Mouse (Mus musculus): ENCODE results near the gene Fndc3b. TPM values are rescaled to one million over a fixed set of nuclear protein-coding genes. Genes with fewer than 3 reads are reported as not detected.

The Fndc3b gene
- total and polyA plus RNA-seq, 3 experiments: 0.03 to 0.05 (median 0.04) TPM

GRCm38 (mm10) chr3:27593485-27594138, 117.5 kb downstream of the Fndc3b start:
- no peak for DNase-seq (ENCODE audit: extremely low read depth)
- H3K4me3 ChIP-seq (replicated peaks in 1 of 3; ENCODE audit: low read depth in 2 of 3, low read length in 2 of 3, poor library complexity in 1 of 3): no peak overlapping the region
- H3K4me1 ChIP-seq (ENCODE audit: control insufficient read depth in 1 of 2, insufficient read depth in 2 of 2): no peaks in the 10 kb centered on the region
- H3K9ac ChIP-seq (ENCODE audit: insufficient read depth, low read depth): no peak overlapping the region
- in situ Hi-C loops (cut with MboI; ENCODE audit: low pct_ligation_motif_present, low pct_unique_long_range_greater_than_20kb, low sequenced_read_pairs) (no loop called here), dilution Hi-C loops (cut with MboI; ENCODE audit: extremely low pct_ligation_motif_present, extremely low pct_unique_long_range_greater_than_20kb, low sequenced_read_pairs) (no loop called here)
- peaks cover 3% of the 10 kb centered on the region for H3K9me3 ChIP-seq (replicated peaks; ENCODE audit: low read length)
- H3K4me2 ChIP-seq (ENCODE audit: insufficient read depth, low read depth, poor library complexity, severe bottlenecking): no peak overlapping the region
- H3K79me2 ChIP-seq (replicated peaks; ENCODE audit: control insufficient read depth, extremely low read depth, insufficient read depth, poor library complexity, severe bottlenecking): no peaks in the 10 kb centered on the region
- no peak for TF ChIP-seq MXI1 (IDR thresholded peaks at IDR 0.05; ENCODE audit: low read depth, low read length)
- no peak for TF ChIP-seq USF1 (IDR thresholded peaks at IDR 0.05; ENCODE audit: low read depth, low read length)
- TF ChIP-seq TCF12 (IDR thresholded peaks at IDR 0.05; ENCODE audit: low read depth, low read length): no peak
- TF ChIP-seq UBTF (IDR thresholded peaks at IDR 0.05; ENCODE audit: low read depth, low read length): no peak
- TF ChIP-seq JUN (IDR thresholded peaks at IDR 0.05; ENCODE audit: insufficient read depth, low read depth, low read length): no peak
- TF ChIP-seq IRF4 (IDR thresholded peaks at IDR 0.05; ENCODE audit: low read depth, low read length): no peak
- no peak for TF ChIP-seq NRF1 (IDR thresholded peaks at IDR 0.05; ENCODE audit: low read depth, low read length)
- TF ChIP-seq SIN3A (IDR thresholded peaks at IDR 0.05; ENCODE audit: low read length): no peak
- TF ChIP-seq MEF2A (IDR thresholded peaks at IDR 0.05; ENCODE audit: borderline replicate concordance, low read depth, low read length): no peak
- TF ChIP-seq RCOR1 (conservative IDR thresholded peaks at IDR 0.05; ENCODE audit: low read depth, low read length): no peak
- no peak for TF ChIP-seq PAX5 (IDR thresholded peaks at IDR 0.05; ENCODE audit: low read length)
- TF ChIP-seq ELF1 (IDR thresholded peaks at IDR 0.05; ENCODE audit: low read depth, low read length): no peak
- TF ChIP-seq BHLHE40 (IDR thresholded peaks at IDR 0.05; ENCODE audit: low read depth, low read length): no peak
- TF ChIP-seq POLR2A (IDR thresholded peaks at IDR 0.05; ENCODE audit: low read depth, low read length): no peak
- no peak for TF ChIP-seq GABPA (IDR thresholded peaks at IDR 0.05; ENCODE audit: insufficient replicate concordance, low read depth, low read length)
- no peaks in the 10 kb centered on the region for H3K27me3 ChIP-seq (replicated peaks)
- no peaks in the 10 kb centered on the region for H3K36me3 ChIP-seq (replicated peaks in 1 of 2; ENCODE audit: control insufficient read depth in 1 of 2, insufficient read depth in 1 of 2, low read length in 1 of 2)
- H3K27ac ChIP-seq (ENCODE audit: insufficient read depth, low read depth): no peak overlapping the region

GRCm38 (mm10) chr3:27592728-27593484, 118.2 kb downstream of the Fndc3b start:
- H3K27ac ChIP-seq (ENCODE audit: insufficient read depth, low read depth): no peak overlapping the region
- no peaks in the 10 kb centered on the region for H3K27me3 ChIP-seq (replicated peaks)
- in situ Hi-C loops (cut with MboI; ENCODE audit: low pct_ligation_motif_present, low pct_unique_long_range_greater_than_20kb, low sequenced_read_pairs): no loop called here
- H3K4me3 ChIP-seq (replicated peaks in 1 of 3; ENCODE audit: low read depth in 2 of 3, low read length in 2 of 3, poor library complexity in 1 of 3): no peak overlapping the region
- no peak overlapping the region for H3K9ac ChIP-seq (ENCODE audit: insufficient read depth, low read depth)
- no peaks in the 10 kb centered on the region for H3K9me3 ChIP-seq (replicated peaks; ENCODE audit: low read length)
- no peaks in the 10 kb centered on the region for H3K79me2 ChIP-seq (replicated peaks; ENCODE audit: control insufficient read depth, extremely low read depth, insufficient read depth, poor library complexity, severe bottlenecking)
- H3K36me3 ChIP-seq (replicated peaks in 1 of 2; ENCODE audit: control insufficient read depth in 1 of 2, insufficient read depth in 1 of 2, low read length in 1 of 2): no peaks in the 10 kb centered on the region
- dilution Hi-C loops (cut with MboI; ENCODE audit: extremely low pct_ligation_motif_present, extremely low pct_unique_long_range_greater_than_20kb, low sequenced_read_pairs): no loop called here
- no peak for DNase-seq (ENCODE audit: extremely low read depth)
- TF ChIP-seq E2F4 (IDR thresholded peaks at IDR 0.05; ENCODE audit: insufficient replicate concordance, low read depth, low read length) (no peak), ZC3H11A (IDR thresholded peaks at IDR 0.05; ENCODE audit: low read depth, low read length) (no peak), ZKSCAN1 (IDR thresholded peaks at IDR 0.05; ENCODE audit: borderline replicate concordance, low read depth, low read length) (no peak), CHD2 (IDR thresholded peaks at IDR 0.05; ENCODE audit: low read length) (no peak), JUND (conservative IDR thresholded peaks at IDR 0.05; ENCODE audit: low read depth, low read length) (no peak), RAD21 (IDR thresholded peaks at IDR 0.05; ENCODE audit: low read depth, low read length) (no peak), USF1 (IDR thresholded peaks at IDR 0.05; ENCODE audit: low read depth, low read length) (no peak), MXI1 (IDR thresholded peaks at IDR 0.05; ENCODE audit: low read depth, low read length) (no peak), CHD1 (IDR thresholded peaks at IDR 0.05; ENCODE audit: low read depth, low read length) (no peak), BHLHE40 (IDR thresholded peaks at IDR 0.05; ENCODE audit: low read depth, low read length) (no peak), RCOR1 (conservative IDR thresholded peaks at IDR 0.05; ENCODE audit: low read depth, low read length) (no peak), NRF1 (IDR thresholded peaks at IDR 0.05; ENCODE audit: low read depth, low read length) (no peak), EP300 (IDR thresholded peaks at IDR 0.05; ENCODE audit: low read length) (no peak), ZNF384 (IDR thresholded peaks at IDR 0.05; ENCODE audit: low read depth, low read length) (no peak), POLR2AphosphoS2 (IDR thresholded peaks at IDR 0.05; ENCODE audit: low read depth, low read length) (no peak)
- no peak overlapping the region for H3K4me2 ChIP-seq (ENCODE audit: insufficient read depth, low read depth, poor library complexity, severe bottlenecking)
- H3K4me1 ChIP-seq (ENCODE audit: control insufficient read depth in 1 of 2, insufficient read depth in 2 of 2): no peaks in the 10 kb centered on the region
